Mouse (Mus musculus) cerebellum, adult 2 months (tissue): Measurements from ENCODE around the gene Srp72.

Experiments used
- CTCF ChIP-seq: fragments of 200-500 bp; IDR thresholded peaks from 2 replicates; pipeline ENCODE4 v1.5.1; 2011; ENCODE audit warnings: low read depth, mild to moderate bottlenecking, control low read depth, low read length, moderate library complexity, borderline replicate concordance; ENCODE audit not compliant: insufficient read depth
- POLR2A ChIP-seq: fragments of 200-500 bp; IDR thresholded peaks from 2 replicates; pipeline ENCODE4 v1.6.1; 2011; ENCODE audit warnings: low read length, control low read depth, borderline replicate concordance; ENCODE audit not compliant: insufficient read depth

DNA sequence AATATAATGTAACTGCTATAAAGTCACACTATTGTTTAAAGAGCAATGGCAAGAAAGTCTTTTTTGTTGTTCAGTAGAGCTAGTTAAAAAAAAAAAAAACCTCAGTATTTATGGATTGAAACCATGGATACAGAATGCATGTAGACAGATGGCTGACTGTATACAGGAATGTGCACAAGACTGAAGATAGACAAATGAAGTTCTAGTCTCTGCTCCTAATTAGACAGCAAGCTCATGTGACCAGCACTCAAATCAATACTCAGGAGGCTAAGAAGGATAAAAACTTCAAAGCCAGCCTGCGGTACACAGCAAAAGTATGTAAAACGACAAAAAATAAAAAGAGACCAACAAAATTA is 28.8 kb upstream of the Srp72 start:
- TF ChIP-seq CTCF (no peak), POLR2A (no peak)
